Mouse (Mus musculus): ENCODE results near the gene Cercam. TPM values are rescaled to one million over a fixed set of nuclear protein-coding genes. Genes with fewer than 3 reads are reported as not detected.

Cercam gene
- polyA plus RNA-seq, 1 experiment from 2014 or later = 18.7 TPM

- Histone ChIP-seq H3K27ac (replicated peaks) (peak within 1 kb of the TSS; percentile 95), H3K9me3 (ENCODE audit: control insufficient read depth, low read length) (no peaks in the 10 kb centered on the region), H3K4me3 (ENCODE audit: low read depth, low read length) (peak within 1 kb of the TSS; percentile 99), H3K9ac (ENCODE audit: low read length) (peak within 1 kb of the TSS; percentile 91), H3K36me3 (ENCODE audit: control insufficient read depth, insufficient read depth, low read length) (peaks cover 12% of the 10 kb centered on the region), H3K27me3 (ENCODE audit: control insufficient read depth, insufficient read depth, low read length) (no peaks in the 10 kb centered on the region), H3K4me1 (replicated peaks; ENCODE audit: control insufficient read depth, insufficient read depth) (peaks cover 3% of the 10 kb centered on the region), H3K4me2 (replicated peaks; ENCODE audit: low read depth) (peak within 1 kb of the TSS; percentile 86)
- DNase-seq (ENCODE audit: low spot score) = peak; percentile 100
- WGBS = under 1% methylated on average over 61 of the region's 70 CpGs
- peak; percentile 94 for ATAC-seq (ENCODE audit: low FRiP score, low TSS enrichment)
- TF ChIP-seq CTCF (IDR thresholded peaks at IDR 0.05; ENCODE audit: low read depth) (no peak), EP300 (optimal IDR thresholded peaks at IDR 0.05) (no peak)
Observed at GRCm38 (mm10) chr2:29889066-29889944, 20.3 kb downstream of the Cercam start, which contains the start of gene Odf2. TSS of gene Odf2 (plus strand) at chr2:29889221.

- DNase-seq (ENCODE audit: low spot score) = peak; percentile 90
- Histone ChIP-seq H3K4me3 (ENCODE audit: low read depth, low read length) (peak overlapping the region; percentile 99), H3K27ac (replicated peaks) (peak overlapping the region; percentile 95), H3K9me3 (ENCODE audit: control insufficient read depth, low read length) (no peaks in the 10 kb centered on the region), H3K9ac (ENCODE audit: low read length) (peak overlapping the region; percentile 91), H3K4me1 (replicated peaks; ENCODE audit: control insufficient read depth, insufficient read depth) (peaks cover 3% of the 10 kb centered on the region), H3K36me3 (ENCODE audit: control insufficient read depth, insufficient read depth, low read length) (peaks cover 19% of the 10 kb centered on the region), H3K27me3 (ENCODE audit: control insufficient read depth, insufficient read depth, low read length) (no peaks in the 10 kb centered on the region), H3K4me2 (replicated peaks; ENCODE audit: low read depth) (peak overlapping the region; percentile 82)
- whole genome bisulfite sequencing = under 1% methylated on average over 44 of the region's 61 CpGs
- ATAC-seq (ENCODE audit: low FRiP score, low TSS enrichment) = peak; percentile 87
- TF ChIP-seq CTCF (IDR thresholded peaks at IDR 0.05; ENCODE audit: low read depth) (peak; percentile 66), EP300 (optimal IDR thresholded peaks at IDR 0.05) (no peak)
Observed at GRCm38 (mm10) chr2:29889991-29890833, 21.2 kb downstream of the Cercam start.

DNA sequence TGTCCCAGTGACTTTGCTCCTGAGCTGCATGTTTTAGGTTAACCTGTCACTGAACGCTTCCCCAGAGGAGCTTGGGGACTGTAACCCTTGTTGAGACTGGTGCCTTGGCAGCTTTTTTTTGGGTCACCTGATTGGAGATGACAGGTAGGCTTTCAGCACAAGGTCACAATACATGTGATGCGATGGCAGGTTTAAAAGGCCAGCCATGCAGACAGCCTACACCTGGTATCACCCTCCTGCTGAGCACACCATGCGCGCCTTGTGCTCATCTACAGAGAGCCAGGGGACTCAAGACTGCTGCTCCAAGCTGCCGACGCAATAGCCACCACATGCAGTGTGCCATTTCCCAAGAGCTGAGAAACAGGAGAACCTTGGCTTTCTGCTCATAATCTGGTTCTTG lies 22.8 kb downstream of the Cercam start:
- no peaks in the 10 kb centered on the region for H3K9me3 ChIP-seq (ENCODE audit: control insufficient read depth, low read length)
- no peak for ATAC-seq (ENCODE audit: low FRiP score, low TSS enrichment)
- H3K27ac ChIP-seq (replicated peaks) = no peak overlapping the region
- no peak overlapping the region for H3K9ac ChIP-seq (ENCODE audit: low read length)
- peaks cover 3% of the 10 kb centered on the region for H3K4me1 ChIP-seq (replicated peaks; ENCODE audit: control insufficient read depth, insufficient read depth)
- H3K36me3 ChIP-seq (ENCODE audit: control insufficient read depth, insufficient read depth, low read length) = peaks cover 21% of the 10 kb centered on the region
- TF ChIP-seq EP300 (optimal IDR thresholded peaks at IDR 0.05) (no peak), CTCF (IDR thresholded peaks at IDR 0.05; ENCODE audit: low read depth) (no peak)
- H3K4me2 ChIP-seq (replicated peaks; ENCODE audit: low read depth) = no peak overlapping the region
- no peak for DNase-seq (ENCODE audit: low spot score)
- no peaks in the 10 kb centered on the region for H3K27me3 ChIP-seq (ENCODE audit: control insufficient read depth, insufficient read depth, low read length)
- H3K4me3 ChIP-seq (ENCODE audit: low read depth, low read length) = no peak overlapping the region
- WGBS = 94% methylated on average over 6 of the region's 6 CpGs

GRCm38 (mm10) chr2:29896071-29896470 lies 27.1 kb downstream of the Cercam start:
- Histone ChIP-seq H3K4me1 (replicated peaks; ENCODE audit: control insufficient read depth, insufficient read depth) (no peaks in the 10 kb centered on the region; the same call in 1 of the 2 replicates), H3K4me3 (ENCODE audit: low read depth, low read length) (no peak overlapping the region), H3K9ac (ENCODE audit: low read length) (no peak overlapping the region), H3K4me2 (replicated peaks; ENCODE audit: low read depth) (no peak overlapping the region), H3K36me3 (ENCODE audit: control insufficient read depth, insufficient read depth, low read length) (peaks cover 49% of the 10 kb centered on the region), H3K27ac (replicated peaks) (no peak overlapping the region), H3K27me3 (ENCODE audit: control insufficient read depth, insufficient read depth, low read length) (no peaks in the 10 kb centered on the region), H3K9me3 (ENCODE audit: control insufficient read depth, low read length) (no peaks in the 10 kb centered on the region)
- 97% methylated on average over 1 of the region's 1 CpGs for WGBS
- DNase-seq (ENCODE audit: low spot score) = no peak
- TF ChIP-seq CTCF (IDR thresholded peaks at IDR 0.05; ENCODE audit: low read depth) (no peak), EP300 (optimal IDR thresholded peaks at IDR 0.05) (no peak)
- no peak for ATAC-seq (ENCODE audit: low FRiP score, low TSS enrichment)

DNA sequence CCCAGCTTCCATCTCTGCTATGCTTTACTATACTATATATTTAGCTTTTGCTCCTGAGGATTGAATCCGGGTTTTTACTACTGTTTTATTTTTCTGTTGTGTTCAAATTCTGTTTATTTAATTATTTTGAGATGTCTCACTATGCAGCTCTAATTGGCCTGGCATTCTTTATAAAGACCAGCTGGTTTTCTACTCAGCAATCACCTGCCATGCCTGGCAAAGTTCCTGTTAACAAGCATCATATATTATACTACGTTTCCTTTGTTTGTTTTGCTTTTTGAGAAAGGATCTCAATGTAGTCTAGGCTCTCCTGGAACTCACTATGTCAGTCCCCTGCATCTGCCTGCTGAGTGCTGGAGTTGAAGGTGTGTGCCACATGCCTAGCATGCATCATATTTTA lies 28.4 kb downstream of the Cercam start:
- H3K9me3 ChIP-seq (ENCODE audit: control insufficient read depth, low read length) = no peaks in the 10 kb centered on the region
- no peak overlapping the region for H3K4me3 ChIP-seq (ENCODE audit: low read depth, low read length)
- H3K4me2 ChIP-seq (replicated peaks; ENCODE audit: low read depth) = no peak overlapping the region
- no peak overlapping the region for H3K27ac ChIP-seq (replicated peaks)
- peaks cover 60% of the 10 kb centered on the region for H3K36me3 ChIP-seq (ENCODE audit: control insufficient read depth, insufficient read depth, low read length)
- H3K27me3 ChIP-seq (ENCODE audit: control insufficient read depth, insufficient read depth, low read length) = no peaks in the 10 kb centered on the region
- H3K9ac ChIP-seq (ENCODE audit: low read length) = no peak overlapping the region
- no peak for TF ChIP-seq EP300 (optimal IDR thresholded peaks at IDR 0.05)
- WGBS = 81% methylated on average over 2 of the region's 2 CpGs
- no peak for DNase-seq (ENCODE audit: low spot score)
- ATAC-seq (ENCODE audit: low FRiP score, low TSS enrichment) = no peak
- no peaks in the 10 kb centered on the region for H3K4me1 ChIP-seq (replicated peaks; ENCODE audit: control insufficient read depth, insufficient read depth)

Measured in stomach, postnatal 0 days (tissue).